Mouse (Mus musculus) heart, postnatal 0 days (tissue): ENCODE data around the gene Tubb2b. TPM values are rescaled to one million over a fixed set of nuclear protein-coding genes. Genes with fewer than 3 reads are reported as not detected.
"Not testable (repeated sequence)": the region's sequence is repeated elsewhere in the genome, so short reads cannot be mapped to it uniquely, and the experiment has no call there.

Source experiments
- ATAC-seq: fragments of 200-750 bp; cut with Nextera tagmentation; 2 replicates; pipeline ENCODE4 v1.8.0; 2017; ENCODE audit warnings: low read depth, moderate number of reproducible peaks, moderate library complexity; ENCODE audit not compliant: insufficient read depth
- DNase-seq: peaks from one replicate; pipeline ENCODE4 v3.0.0-alpha.2; 2016; ENCODE audit warnings: low spot score
- H3K27ac ChIP-seq: fragments of 300-500 bp; sonication (generic); 2 replicates; pipeline ENCODE4 v1.5.1; 2014; ENCODE audit warnings: low read depth, mild to moderate bottlenecking
- H3K27me3 ChIP-seq: fragments of 300-500 bp; sonication (generic); 2 replicates; pipeline ENCODE4 v1.6.1; 2014; ENCODE audit warnings: low read length, mixed read lengths; ENCODE audit not compliant: control insufficient read depth, insufficient read depth
- H3K36me3 ChIP-seq: fragments of 300-500 bp; sonication (generic); replicated peaks from 2 replicates; pipeline ENCODE4 v1.6.1; 2014; ENCODE audit warnings: low read length, mixed read lengths; ENCODE audit not compliant: control insufficient read depth, insufficient read depth
- H3K4me1 ChIP-seq: fragments of 300-500 bp; sonication (generic); 2 replicates; pipeline ENCODE4 v1.6.1; 2014; ENCODE audit warnings: antibody characterized with exemption; ENCODE audit not compliant: control insufficient read depth, insufficient read depth
- H3K4me2 ChIP-seq: fragments of 300-500 bp; sonication (generic); 2 replicates; pipeline ENCODE4 v1.6.1; 2014; ENCODE audit warnings: low read depth, mild to moderate bottlenecking, low read length, moderate library complexity
- H3K4me3 ChIP-seq: fragments of 300-500 bp; sonication (generic); 2 replicates; pipeline ENCODE4 v1.5.1; 2014; ENCODE audit warnings: low read depth, low read length
- H3K9ac ChIP-seq: fragments of 300-500 bp; sonication (generic); replicated peaks from 2 replicates; pipeline ENCODE4 v1.6.1; 2014; ENCODE audit warnings: low read depth, low read length, mixed read lengths
- H3K9me3 ChIP-seq: fragments of 300-500 bp; sonication (generic); replicated peaks from 2 replicates; pipeline ENCODE4 v1.6.1; 2016; ENCODE audit warnings: low read length; ENCODE audit not compliant: control insufficient read depth
- CTCF ChIP-seq: IDR thresholded peaks from 2 replicates; pipeline ENCODE4 v1.5.1; 2016; ENCODE audit warnings: antibody characterized with exemption, control low read depth, low read depth
- EP300 ChIP-seq: IDR thresholded peaks from 2 replicates; pipeline ENCODE4 v1.6.1; 2016; ENCODE audit warnings: antibody characterized with exemption, low read depth
- WGBS: fragments of 180-500 bp; shearing (Covaris S2); extraction: QIAGEN DNeasy Blood & Tissue Kit; methylation state at CpG from one replicate; pipeline ENCODE4 v1.1.7; 2014; 5-methylcytosine and 5-hydroxymethylcytosine counted together
- polyA plus RNA-seq: library from polyadenylated mRNA; unstranded; fragments of >200 nt; fragmentation: Nextera tagmentation; extraction: Ambion mirVana; gene quantifications from 2 replicates; pipeline ENCODE4 v1.2.1, GENCODE M21; 2015
- total RNA-seq: library from RNA; depleted of rRNA; stranded (reverse); fragments of >200 nt; gene quantifications from 2 replicates; pipeline ENCODE4 v1.2.3, GENCODE M21; 2014; ENCODE audit warnings: low replicate concordance

The Tubb2b gene
- total and polyA plus RNA-seq, 2 experiments from 2014 or later, result 19.7 to 157 TPM

DNA sequence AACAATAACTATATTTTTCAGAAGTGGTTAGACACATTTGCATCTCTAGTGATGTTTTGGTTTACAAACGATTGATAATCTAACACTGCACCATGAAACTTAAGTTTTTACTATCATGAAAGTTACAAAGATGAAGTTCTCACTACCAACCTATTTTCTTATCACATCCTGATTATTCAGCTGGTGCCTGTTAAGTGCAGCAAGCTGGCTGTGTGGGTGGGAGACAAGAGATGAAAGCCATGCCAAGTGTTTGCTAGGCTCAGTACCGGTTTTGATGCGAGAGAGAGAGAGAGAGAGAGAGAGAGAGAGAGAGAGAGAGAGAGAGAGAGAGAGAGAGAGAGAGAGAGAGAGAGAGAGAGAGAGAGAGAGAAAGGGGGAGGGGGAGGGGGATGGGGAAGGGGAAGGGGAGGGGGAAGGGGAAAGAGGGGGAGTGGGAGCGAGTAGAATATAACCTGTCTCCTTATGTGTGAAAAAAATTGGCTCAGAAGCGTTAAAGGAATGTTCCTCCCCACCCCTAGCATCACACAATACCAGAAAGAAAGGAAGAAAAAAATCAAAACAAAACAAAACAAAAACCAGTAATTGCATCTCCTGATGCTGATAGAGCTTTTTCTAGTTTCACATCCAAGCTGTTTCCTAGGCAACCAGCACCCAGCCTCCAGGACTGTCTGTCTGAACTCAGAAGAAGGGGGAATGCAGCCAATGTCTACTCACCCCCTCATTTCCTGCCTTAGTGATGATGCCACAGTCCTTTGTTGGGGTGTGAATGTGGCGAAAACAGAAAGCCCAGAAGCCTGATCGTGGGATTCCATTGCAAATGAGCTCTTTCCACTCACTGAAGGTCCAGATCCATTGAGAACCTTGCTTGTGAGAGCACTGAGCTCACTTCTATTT lies 34.5 kb downstream of the Tubb2b start:
- WGBS, result 23% methylated on average over 5 of the region's 7 CpGs
- no peaks in the 10 kb centered on the region for H3K36me3 ChIP-seq
- peak; percentile 79 for DNase-seq
- peak overlapping the region; percentile 82 for H3K27ac ChIP-seq
- H3K27me3 ChIP-seq, result no peaks in the 10 kb centered on the region
- TF ChIP-seq EP300, result no peak
- no peak for TF ChIP-seq CTCF
- no peaks in the 10 kb centered on the region for H3K9me3 ChIP-seq
- ATAC-seq, result peak; percentile 74
- peak overlapping the region; percentile 13; the same call in 1 of the 2 replicates for H3K4me2 ChIP-seq
- no peak overlapping the region for H3K9ac ChIP-seq
- no peak overlapping the region for H3K4me3 ChIP-seq
- peaks cover 22% of the 10 kb centered on the region for H3K4me1 ChIP-seq

DNA sequence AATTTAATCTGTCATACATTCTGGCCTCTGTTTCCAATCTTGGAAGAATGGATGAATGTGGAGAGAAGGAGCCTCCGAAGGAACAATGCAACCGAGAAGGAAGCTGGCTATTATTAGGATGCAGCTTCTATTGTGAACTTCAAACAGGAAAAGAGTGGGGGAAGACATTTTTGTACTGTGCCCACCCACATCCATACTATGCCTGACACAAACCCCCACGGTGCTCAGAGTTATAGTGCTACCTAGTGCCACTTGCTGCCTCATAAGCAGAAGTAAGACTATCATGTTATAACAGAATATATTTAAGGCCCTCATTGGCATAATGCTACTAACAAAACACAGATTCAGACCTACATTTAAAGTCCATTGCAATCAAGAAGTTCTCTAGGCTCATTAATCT lies 40.9 kb downstream of the Tubb2b start:
- ATAC-seq (no peak), DNase-seq (no peak)
- Histone ChIP-seq H3K27me3 (no peaks in the 10 kb centered on the region), H3K27ac (peak overlapping the region; percentile 52; the same call in 1 of the 2 replicates), H3K9me3 (no peaks in the 10 kb centered on the region), H3K4me2 (no peak overlapping the region), H3K4me1 (peaks cover 14% of the 10 kb centered on the region), H3K4me3 (no peak overlapping the region), H3K36me3 (no peaks in the 10 kb centered on the region), H3K9ac (no peak overlapping the region)
- TF ChIP-seq CTCF, result no peak
- no peak for TF ChIP-seq EP300
- 46% methylated on average over 3 of the region's 3 CpGs for WGBS

DNA sequence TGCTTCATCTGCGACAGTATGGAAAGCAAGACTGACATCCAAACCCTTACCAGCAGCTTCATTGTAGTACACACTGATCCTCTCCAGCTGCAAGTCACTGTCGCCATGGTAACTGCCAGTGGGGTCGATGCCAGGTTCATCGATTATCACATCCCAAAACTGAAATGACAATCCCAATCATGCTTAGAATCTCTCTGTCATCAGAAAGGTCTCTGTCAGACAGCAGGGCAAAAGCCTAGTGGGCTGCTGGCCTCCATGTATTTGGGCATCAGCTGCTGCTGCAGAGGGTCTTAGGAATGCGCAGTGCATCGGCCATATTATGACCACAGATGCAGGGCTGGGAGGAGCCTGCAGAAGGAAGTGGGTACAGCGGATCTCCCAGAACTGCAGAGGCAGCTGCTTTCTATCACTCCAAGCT lies 41.4 kb downstream of the Tubb2b start:
- Histone ChIP-seq H3K27ac (peak overlapping the region; percentile 52; the same call in 1 of the 2 replicates), H3K4me1 (peaks cover 14% of the 10 kb centered on the region), H3K4me2 (no peak overlapping the region), H3K36me3 (no peaks in the 10 kb centered on the region), H3K4me3 (no peak overlapping the region), H3K9ac (no peak overlapping the region), H3K27me3 (no peaks in the 10 kb centered on the region), H3K9me3 (no peaks in the 10 kb centered on the region)
- ATAC-seq (no peak), DNase-seq (no peak)
- TF ChIP-seq EP300, result no peak
- no peak for TF ChIP-seq CTCF
- 70% methylated on average over 7 of the region's 7 CpGs for WGBS

DNA sequence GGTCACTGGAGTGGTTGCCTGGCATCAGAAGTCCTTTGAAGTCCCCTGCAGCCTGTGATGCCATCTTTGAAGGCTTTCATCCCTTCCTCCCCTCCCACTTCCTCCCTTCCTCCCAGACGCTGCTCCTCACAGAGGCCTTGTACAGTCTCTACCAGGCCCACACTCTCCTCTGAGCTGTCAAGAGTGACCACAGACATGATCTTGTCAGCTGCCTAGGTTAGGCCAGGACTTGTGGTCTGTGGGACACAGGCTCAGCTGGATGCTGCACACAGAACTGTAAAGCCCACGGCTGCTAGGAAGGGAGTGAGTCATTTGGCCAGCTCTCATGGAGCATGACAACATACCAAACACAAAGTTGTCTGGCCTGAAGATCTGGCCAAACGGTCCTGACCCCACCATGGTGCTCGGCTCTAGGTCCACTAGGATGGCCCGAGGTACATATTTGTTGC lies 42.0 kb downstream of the Tubb2b start:
- H3K4me2 ChIP-seq, ATAC-seq, H3K36me3 ChIP-seq, DNase-seq, H3K9me3 ChIP-seq, H3K4me3 ChIP-seq, H3K27me3 ChIP-seq, H3K9ac ChIP-seq: not testable (repeated sequence)
- WGBS, result 41% methylated on average over 5 of the region's 5 CpGs
- peak overlapping the region; percentile 52 for H3K27ac ChIP-seq
- H3K4me1 ChIP-seq, result peaks cover 14% of the 10 kb centered on the region

DNA sequence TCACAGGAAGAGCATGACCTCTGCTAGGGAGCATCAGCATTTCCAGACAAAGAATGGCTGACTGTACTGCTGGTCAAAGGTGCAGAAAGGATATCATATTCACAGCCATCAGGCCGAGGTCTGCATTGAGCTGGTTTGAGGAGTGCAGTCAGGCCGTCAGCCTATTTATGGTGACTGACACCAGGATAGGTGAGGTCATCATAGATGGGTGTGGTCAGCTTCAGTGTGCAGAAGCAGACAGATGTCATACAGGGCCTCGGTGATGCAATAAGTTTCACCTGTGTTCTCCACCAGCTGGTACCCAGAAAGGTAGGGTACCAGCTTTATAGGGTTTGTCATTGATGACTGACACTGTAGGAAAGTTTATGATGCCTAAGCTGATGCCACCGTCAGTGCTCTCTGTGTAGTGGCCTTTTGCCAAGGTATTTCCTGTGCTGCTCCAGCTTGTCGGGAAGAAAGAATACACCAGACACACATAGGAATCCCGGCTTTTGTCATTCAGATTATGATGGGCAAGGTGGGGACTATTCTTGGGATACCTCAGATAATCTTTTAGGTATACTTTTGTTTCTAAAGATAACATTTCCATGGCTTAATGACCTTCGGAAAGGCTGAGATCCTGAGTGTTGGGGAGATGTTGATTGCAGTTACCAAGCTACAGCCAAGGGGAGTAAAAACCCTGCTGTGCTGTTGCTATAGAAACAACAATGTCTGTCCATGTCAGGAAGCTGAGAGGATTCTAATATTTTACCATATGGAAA lies 43.0 kb downstream of the Tubb2b start:
- no peak overlapping the region for H3K4me3 ChIP-seq
- no peaks in the 10 kb centered on the region for H3K36me3 ChIP-seq
- no peaks in the 10 kb centered on the region for H3K27me3 ChIP-seq
- DNase-seq (peak; percentile 43), ATAC-seq (peak; percentile 65)
- 17% methylated on average over 7 of the region's 7 CpGs for WGBS
- H3K4me2 ChIP-seq, result no peak overlapping the region
- TF ChIP-seq EP300, result no peak
- TF ChIP-seq CTCF, result no peak
- H3K9ac ChIP-seq, result no peak overlapping the region
- H3K4me1 ChIP-seq, result peaks cover 14% of the 10 kb centered on the region
- H3K9me3 ChIP-seq, result no peaks in the 10 kb centered on the region
- H3K27ac ChIP-seq, result peak overlapping the region; percentile 52
